Mouse (Mus musculus) left cerebral cortex, adult 18-20 months (tissue): ENCODE data around the gene Pcdh10. TPM values are rescaled to one million over a fixed set of nuclear protein-coding genes. Genes with fewer than 3 reads are reported as not detected.

Experiments
- DNase-seq, 2 experiments: peaks; one replicate each; pipeline ENCODE4 v3.0.0; 2021 to 2022; ENCODE audit warnings: low spot score in 2 of 2, mixed read lengths in 1 of 2
- long read RNA-seq, 2 experiments: library from polyadenylated mRNA; stranded (forward); transcript quantifications; one replicate each; pipeline ENCODE4 v2.0.0; 2021
- total RNA-seq, 2 experiments: library from RNA; stranded (reverse); gene quantifications; 2 replicates each; pipeline ENCODE4 v1.2.3; 2021

Gene Pcdh10
- 100 to 1,000 TPM; 178 to 187 TPM for total RNA-seq
- long read RNA-seq, experiment 1, full-length matches to known transcripts: 36 of 42 reads
- long read RNA-seq, experiment 1, partial matches to known transcripts: 1 of 42 reads
- long read RNA-seq, experiment 1, other reads (novel, unspliced or antisense): 5 of 42 reads
- long read RNA-seq, experiment 2, full-length matches to known transcripts: 26 of 36 reads
- long read RNA-seq, experiment 2, partial matches to known transcripts: 2 of 36 reads
- long read RNA-seq, experiment 2, other reads (novel, unspliced or antisense): 8 of 36 reads

GRCm38 (mm10) chr3:45378145-45378544, at the start of gene Pcdh10:
TSS of gene Pcdh10 (plus strand) at chr3:45378398.
- DNase-seq: peak; percentile 99

- DNase-seq: no peak
Measured at GRCm38 (mm10) chr3:45355919-45356318, 22.3 kb upstream of the Pcdh10 start.

- no peak for DNase-seq
Measured at GRCm38 (mm10) chr3:45368952-45369351, 9.2 kb upstream of the Pcdh10 start.

GRCm38 (mm10) chr3:45375761-45376500, 2.3 kb upstream of the Pcdh10 start:
- peak; percentile 80 to 87 for DNase-seq

GRCm38 (mm10) chr3:45376501-45377390, 1.5 kb upstream of the Pcdh10 start:
- peak; percentile 48 to 58 for DNase-seq

- DNase-seq: peak; percentile 39 to 72
Measured at GRCm38 (mm10) chr3:45377391-45377998, 703 bp upstream of the Pcdh10 start.

GRCm38 (mm10) chr3:45379541-45379971, 1.4 kb downstream of the Pcdh10 start:
- DNase-seq: peak; percentile 22 to 52

GRCm38 (mm10) chr3:45379972-45380761, 2.0 kb downstream of the Pcdh10 start:
- peak; percentile 37 to 57 for DNase-seq

GRCm38 (mm10) chr3:45380811-45381761, 2.9 kb downstream of the Pcdh10 start:
- DNase-seq: peak; percentile 31 to 57

- DNase-seq: no peak
Measured at GRCm38 (mm10) chr3:45382032-45382755, 4.0 kb downstream of the Pcdh10 start.

GRCm38 (mm10) chr3:45383831-45384230, 5.6 kb downstream of the Pcdh10 start:
- DNase-seq: no peak

- no peak for DNase-seq
Measured at GRCm38 (mm10) chr3:45385028-45385427, 6.8 kb downstream of the Pcdh10 start.

GRCm38 (mm10) chr3:45385451-45385850, 7.3 kb downstream of the Pcdh10 start:
- no peak for DNase-seq

GRCm38 (mm10) chr3:45386512-45386911, 8.3 kb downstream of the Pcdh10 start:
- no peak for DNase-seq

GRCm38 (mm10) chr3:45397101-45397500, 18.9 kb downstream of the Pcdh10 start:
- no peak for DNase-seq

- no peak for DNase-seq
Measured at GRCm38 (mm10) chr3:45403239-45403638, 25.0 kb downstream of the Pcdh10 start.

- no peak for DNase-seq
Measured at GRCm38 (mm10) chr3:45431691-45432090, 53.5 kb downstream of the Pcdh10 start.

GRCm38 (mm10) chr3:45432172-45432765, 54.1 kb downstream of the Pcdh10 start:
- peak; percentile 15 to 25 for DNase-seq
